Mouse (Mus musculus) heart, embryonic 14.5 days (tissue): ENCODE measurements around the gene Ecd. TPM values are rescaled to one million over a fixed set of nuclear protein-coding genes. Genes with fewer than 3 reads are reported as not detected.

Source experiments
- ATAC-seq: fragments of 200-750 bp; cut with Nextera tagmentation; 2 replicates; pipeline ENCODE4 v1.8.0; 2017; ENCODE audit warnings: low read depth, moderate TSS enrichment; ENCODE audit not compliant: insufficient number of reproducible peaks, insufficient read depth, low FRiP score
- H3K27ac ChIP-seq, 2 experiments: fragments of 200-500 bp in 1 of 2; fragments of 300-500 bp in 1 of 2; sonication (generic) in 1 of 2; replicated peaks in 1 of 2; 2 replicates each; pipeline ENCODE4 v1.5.1; 2012 to 2014; ENCODE audit warnings: low read depth in 2 of 2, low read length in 2 of 2, control low read depth in 1 of 2, mild to moderate bottlenecking in 1 of 2, mixed read lengths in 1 of 2; ENCODE audit not compliant: control insufficient read depth in 1 of 2, insufficient read depth in 1 of 2
- H3K27me3 ChIP-seq: fragments of 300-500 bp; sonication (generic); 2 replicates; pipeline ENCODE4 v1.6.1; 2014; ENCODE audit warnings: mild to moderate bottlenecking, low read length, control low read depth; ENCODE audit not compliant: control insufficient read depth, insufficient read depth
- H3K36me3 ChIP-seq: fragments of 300-500 bp; sonication (generic); 2 replicates; pipeline ENCODE4 v1.6.1; 2014; ENCODE audit warnings: mild to moderate bottlenecking, control low read depth, low read length, mixed read lengths; ENCODE audit not compliant: control insufficient read depth, insufficient read depth
- H3K4me1 ChIP-seq, 2 experiments: fragments of 200-500 bp in 1 of 2; fragments of 300-500 bp in 1 of 2; sonication (generic) in 1 of 2; 2 replicates each; pipeline ENCODE4 v1.6.1; 2012 to 2014; ENCODE audit warnings: low read length in 2 of 2, control low read depth in 1 of 2, mixed read lengths in 1 of 2; ENCODE audit not compliant: control insufficient read depth in 2 of 2, insufficient read depth in 2 of 2
- H3K4me2 ChIP-seq: fragments of 300-500 bp; sonication (generic); 2 replicates; pipeline ENCODE4 v1.6.1; 2014; ENCODE audit warnings: mild to moderate bottlenecking, low read length
- H3K4me3 ChIP-seq, 2 experiments: fragments of 200-500 bp in 1 of 2; fragments of 300-500 bp in 1 of 2; sonication (generic) in 1 of 2; 2 replicates each; pipeline ENCODE4 v1.5.1; 2012 to 2014; ENCODE audit warnings: low read length in 2 of 2, mild to moderate bottlenecking in 2 of 2, control low read depth in 1 of 2, low read depth in 1 of 2, moderate library complexity in 1 of 2; ENCODE audit not compliant: control insufficient read depth in 1 of 2, insufficient read depth in 1 of 2
- H3K9ac ChIP-seq: fragments of 300-500 bp; sonication (generic); 2 replicates; pipeline ENCODE4 v1.6.1; 2014; ENCODE audit warnings: mild to moderate bottlenecking, low read length
- H3K9me3 ChIP-seq: fragments of 300-500 bp; sonication (generic); 2 replicates; pipeline ENCODE4 v1.6.1; 2016; ENCODE audit warnings: low read length, control low read depth; ENCODE audit not compliant: control insufficient read depth
- WGBS: fragments of 180-500 bp; shearing (Covaris S2); extraction: QIAGEN DNeasy Blood & Tissue Kit; methylation state at CpG from one replicate; pipeline ENCODE4 v1.1.7; 2014; 5-methylcytosine and 5-hydroxymethylcytosine counted together
- polyA plus RNA-seq: library from polyadenylated mRNA; unstranded; fragments of >200 nt; fragmentation: Nextera tagmentation; extraction: Ambion mirVana; gene quantifications from 2 replicates; pipeline ENCODE4 v1.2.1, GENCODE M21; 2014

Ecd gene
- 35.0 and 36.4 TPM in 2 replicates for polyA plus RNA-seq

- Histone ChIP-seq H3K4me1 (peaks cover 0 to 21% of the 10 kb centered on the region in 2 experiments; a peak in 2 of 4 replicates), H3K4me2 (peak within 1 kb of the TSS; percentile 85), H3K27me3 (no peaks in the 10 kb centered on the region), H3K4me3 (peak within 1 kb of the TSS; percentile 74 to 96), H3K9ac (peak within 1 kb of the TSS; percentile 87), H3K27ac (peak within 1 kb of the TSS; percentile 87 to 92), H3K36me3 (peaks cover 40% of the 10 kb centered on the region), H3K9me3 (no peaks in the 10 kb centered on the region)
- ATAC-seq = peak; percentile 95
- under 1% methylated on average over 38 of the region's 42 CpGs for WGBS
These were observed at the start of gene Ecd, which contains the start of gene Fam149b for GRCm38 (mm10) chr14:20347991-20348541. Gene Ecd (minus strand): TSS chr14:20348121. Gene Fam149b (plus strand): TSS chr14:20348162.

- Histone ChIP-seq H3K27me3 (no peaks in the 10 kb centered on the region), H3K4me1 (0 out of 4 replicates have a peak, but pooled peaks cover 0 to 3% of the 10 kb centered on the region in 2 experiments), H3K36me3 (no peaks in the 10 kb centered on the region), H3K9ac (no peak overlapping the region), H3K4me2 (no peak overlapping the region), H3K9me3 (no peaks in the 10 kb centered on the region), H3K4me3 (no peak overlapping the region), H3K27ac (no peak overlapping the region)
- WGBS = 80% methylated on average over 9 of the region's 9 CpGs
- no peak for ATAC-seq
These were observed 49.3 kb upstream of the Ecd start for GRCm38 (mm10) chr14:20397220-20397619.

- Histone ChIP-seq H3K4me1 (peaks cover 0 to 8% of the 10 kb centered on the region in 2 experiments; a peak in 2 of 4 replicates), H3K9ac (peak within 1 kb of the TSS; percentile 94), H3K27me3 (no peaks in the 10 kb centered on the region), H3K4me3 (peak within 1 kb of the TSS; percentile 79 to 95), H3K36me3 (peaks cover 24% of the 10 kb centered on the region), H3K9me3 (no peaks in the 10 kb centered on the region), H3K27ac (peak within 1 kb of the TSS; percentile 88 to 89), H3K4me2 (peak within 1 kb of the TSS; percentile 77)
- under 1% methylated on average over 68 of the region's 68 CpGs for WGBS
- ATAC-seq = peak; percentile 95
These were observed 45.4 kb upstream of the Ecd start, which contains the start of gene Mrps16 for GRCm38 (mm10) chr14:20393205-20393913. Gene Mrps16 (minus strand): TSS chr14:20393634.

- peaks cover 28% of the 10 kb centered on the region for H3K36me3 ChIP-seq
- no peaks in the 10 kb centered on the region for H3K27me3 ChIP-seq
- H3K4me1 ChIP-seq = peaks cover 2 to 18% of the 10 kb centered on the region in 2 experiments
- H3K9ac ChIP-seq = no peak overlapping the region
- no peak for ATAC-seq
- H3K4me3 ChIP-seq = no peak overlapping the region
- H3K4me2 ChIP-seq = peak overlapping the region; percentile 77
- H3K9me3 ChIP-seq = no peaks in the 10 kb centered on the region
- H3K27ac ChIP-seq = no peak overlapping the region
- WGBS = 79% methylated on average over 4 of the region's 4 CpGs
These were observed 44.4 kb upstream of the Ecd start for GRCm38 (mm10) chr14:20392326-20392725.

GRCm38 (mm10) chr14:20389446-20390079 is 41.6 kb upstream of the Ecd start:
- ATAC-seq = no peak
- no peaks in the 10 kb centered on the region for H3K9me3 ChIP-seq
- peaks cover 54% of the 10 kb centered on the region for H3K36me3 ChIP-seq
- H3K4me1 ChIP-seq = peaks cover 8 to 26% of the 10 kb centered on the region in 2 experiments
- H3K4me3 ChIP-seq = peak overlapping the region in 1 of 2 experiments; percentile 82; a peak in 3 of 4 replicates
- peak overlapping the region; percentile 82 for H3K4me2 ChIP-seq
- 80% methylated on average over 8 of the region's 8 CpGs for WGBS
- no peaks in the 10 kb centered on the region for H3K27me3 ChIP-seq
- peak overlapping the region; percentile 85; the same call in 1 of the 2 replicates for H3K9ac ChIP-seq
- peak overlapping the region in 1 of 2 experiments; percentile 80; a peak in 3 of 4 replicates for H3K27ac ChIP-seq

GRCm38 (mm10) chr14:20388441-20389129 is 40.7 kb upstream of the Ecd start, which contains the start of gene Dnajc9:
Gene Dnajc9 (minus strand): TSS chr14:20388910.
- Histone ChIP-seq H3K4me2 (peak within 1 kb of the TSS; percentile 82), H3K9ac (peak within 1 kb of the TSS; percentile 85), H3K36me3 (peaks cover 64% of the 10 kb centered on the region), H3K4me1 (peaks cover 8 to 26% of the 10 kb centered on the region in 2 experiments), H3K4me3 (peak within 1 kb of the TSS; percentile 82 to 96), H3K27ac (peak within 1 kb of the TSS; percentile 80 to 94), H3K9me3 (no peaks in the 10 kb centered on the region), H3K27me3 (no peaks in the 10 kb centered on the region)
- WGBS = under 1% methylated on average over 59 of the region's 59 CpGs
- ATAC-seq = peak; percentile 62
